Mouse (Mus musculus): ENCODE measurements at regions not wholly inside any gene's neighbourhood (a gene's known extent, or its start where the extent isn't known, plus 50 kb on each side); places are given as distances from the start of the nearest gene placed in this dataset.

- ChIA-PET CTCF (no interaction called here), POLR2A (no interaction called here)
Observed at GRCm38 (mm10) chr16:70621750-70622149, 308.0 kb downstream of the Gbe1 start.

GRCm38 (mm10) chr16:70643630-70644264 is 330.0 kb downstream of the Gbe1 start:
- ChIA-PET POLR2A (interaction anchor here in 1 of 4 experiments (0.6 kb wide), 1 partner anchor 1578 kb away, joined by 3 read pairs; no protein-coding TSS in a partner anchor), CTCF (interaction anchor here in 1 of 4 experiments (0.7 kb wide), 1 partner anchor 135 kb away, joined by 4 read pairs; no protein-coding TSS in a partner anchor)

GRCm38 (mm10) chr16:70644695-70645279 is 331.0 kb downstream of the Gbe1 start:
- CTCF ChIA-PET = interaction anchor here in 1 of 4 experiments (0.5 kb wide), 1 partner anchor 236 kb away, joined by 3 read pairs; no protein-coding TSS in a partner anchor
- POLR2A ChIA-PET = no interaction called here

GRCm38 (mm10) chr16:70654429-70655081 is 340.8 kb downstream of the Gbe1 start:
- ChIA-PET POLR2A (no interaction called here), CTCF (no interaction called here)

- ChIA-PET POLR2A (no interaction called here), CTCF (no interaction called here)
Observed at GRCm38 (mm10) chr16:70689826-70690225, 376.1 kb downstream of the Gbe1 start.

DNA sequence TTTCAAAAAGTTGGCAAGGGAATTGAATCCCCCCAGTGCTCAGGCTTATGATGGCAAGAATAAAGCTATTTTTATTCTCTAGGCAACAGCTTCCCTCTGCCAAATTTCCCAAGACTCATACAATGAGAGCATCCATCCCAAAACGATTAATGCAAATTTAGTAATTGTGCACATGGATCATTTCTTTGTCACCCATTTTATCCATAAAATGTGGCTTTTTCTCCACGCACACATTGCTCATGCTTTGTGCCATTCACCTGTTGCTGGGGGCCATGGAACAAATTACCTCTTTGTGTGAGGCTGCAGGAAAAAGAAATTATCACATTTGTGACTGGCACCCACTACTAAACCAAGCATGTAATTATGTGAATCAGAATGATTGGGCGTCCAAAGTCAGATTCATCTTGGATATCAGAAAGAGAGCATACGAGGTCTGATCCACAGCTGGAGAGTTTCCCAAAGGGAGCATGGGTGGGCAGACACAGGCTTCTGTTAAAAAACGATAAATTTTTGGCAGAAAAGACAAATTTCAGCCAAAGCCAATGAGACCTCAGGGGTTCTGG is 411.1 kb downstream of the Gbe1 start:
- CTCF ChIA-PET = no interaction called here
- POLR2A ChIA-PET = no interaction called here

DNA sequence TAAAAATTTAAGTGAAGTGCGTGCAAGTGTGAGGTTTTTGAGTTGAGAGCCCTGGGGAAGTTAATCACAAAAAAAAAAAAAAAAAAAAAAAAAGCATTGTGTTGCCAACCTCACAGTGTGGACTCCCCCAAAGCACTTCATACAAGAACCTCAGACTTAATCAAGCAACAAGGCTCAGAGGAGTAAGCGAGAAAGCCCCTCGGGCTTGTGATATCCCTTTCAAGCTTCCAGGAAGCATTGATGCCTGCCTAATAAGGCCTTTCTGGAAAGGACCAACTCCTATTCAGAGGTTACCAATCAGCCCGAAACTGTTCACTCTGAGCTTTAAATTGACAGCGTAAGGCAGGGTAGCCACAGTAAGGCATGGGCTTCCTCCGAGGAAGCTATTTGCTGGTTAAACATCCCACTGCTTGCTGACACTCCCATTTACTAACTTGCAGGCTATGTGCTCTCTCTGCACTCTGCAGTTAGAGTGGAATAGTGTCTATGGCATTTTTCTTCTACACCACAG is 411.6 kb downstream of the Gbe1 start:
- ChIA-PET CTCF (no interaction called here), POLR2A (no interaction called here)

DNA sequence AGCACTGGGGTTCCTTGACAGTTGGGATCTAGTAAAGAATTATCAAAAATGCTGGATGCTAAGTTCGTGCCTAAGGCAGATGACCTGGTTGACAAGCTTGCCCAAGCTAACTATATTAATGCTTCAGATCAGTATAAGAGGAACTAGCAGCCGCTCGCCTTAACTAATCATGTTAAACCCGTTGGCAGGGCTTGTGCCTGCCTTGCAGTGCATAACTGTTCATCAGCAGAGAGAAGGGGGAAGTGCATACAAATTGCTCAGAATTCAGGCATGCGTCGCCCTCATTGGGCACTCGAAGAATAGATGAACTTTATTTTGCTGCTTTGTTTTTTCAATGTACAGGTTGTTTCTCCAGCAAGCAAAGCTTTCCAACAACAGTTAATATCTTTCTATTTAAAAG is 419.3 kb downstream of the Gbe1 start:
- POLR2A ChIA-PET = interaction anchor here in 1 of 4 experiments (0.6 kb wide), 1 partner anchor 369 kb away, joined by 3 read pairs; no protein-coding TSS in a partner anchor
- CTCF ChIA-PET = no interaction called here

DNA sequence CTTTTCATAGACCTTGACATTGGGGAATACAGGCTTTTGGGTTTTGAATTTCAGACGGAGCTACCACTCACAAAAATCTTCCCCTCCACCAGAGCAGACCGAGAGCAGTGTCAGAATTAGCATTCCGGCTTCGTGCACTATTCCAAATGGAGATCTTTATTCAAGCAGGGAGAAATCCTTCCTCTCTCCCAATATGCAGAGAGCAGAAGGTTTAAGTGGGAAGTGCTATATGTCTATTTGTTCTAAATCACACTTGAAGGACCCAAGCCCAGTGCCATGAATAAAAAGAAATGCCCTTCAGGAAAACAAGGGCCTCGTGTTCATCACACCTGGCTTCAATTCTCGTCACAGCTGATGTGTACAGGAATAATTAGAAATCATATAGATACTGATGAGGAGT is 426.3 kb downstream of the Gbe1 start:
- POLR2A ChIA-PET = no interaction called here
- CTCF ChIA-PET = no interaction called here

GRCm38 (mm10) chr16:70754228-70754627 is 440.5 kb downstream of the Gbe1 start:
- POLR2A ChIA-PET = no interaction called here
- CTCF ChIA-PET = no interaction called here

- ChIA-PET POLR2A (interaction anchor here in 1 of 4 experiments (1.1 to 1.7 kb wide), 2 partner anchors 46 to 297 kb away, joined by 3 to 4 read pairs; no protein-coding TSS in a partner anchor), CTCF (no interaction called here)
Observed at GRCm38 (mm10) chr16:70798061-70798460, 484.3 kb downstream of the Gbe1 start.

DNA sequence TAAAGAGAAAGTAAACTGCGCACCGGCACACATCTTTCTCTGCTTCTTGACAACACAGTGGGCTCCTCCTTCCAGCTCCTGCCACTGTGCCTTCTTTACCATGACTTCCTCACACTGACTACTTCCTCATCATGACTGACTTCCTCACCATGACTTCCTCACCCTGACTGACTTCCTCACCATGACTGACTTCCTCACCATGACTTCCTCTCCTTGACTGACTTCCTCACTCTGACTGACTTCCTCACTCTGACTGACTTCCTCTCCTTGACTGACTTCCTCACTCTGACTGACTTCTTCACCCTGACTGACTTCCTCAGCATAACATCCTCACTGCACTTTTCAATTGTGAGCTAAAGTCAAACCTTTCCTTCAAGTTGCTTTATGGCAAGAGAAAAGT is 489.8 kb downstream of the Gbe1 start:
- CTCF ChIA-PET = no interaction called here
- POLR2A ChIA-PET = no interaction called here

- ChIA-PET CTCF (no interaction called here), POLR2A (no interaction called here)
Observed at GRCm38 (mm10) chr16:70825910-70826309, 512.2 kb downstream of the Gbe1 start.

DNA sequence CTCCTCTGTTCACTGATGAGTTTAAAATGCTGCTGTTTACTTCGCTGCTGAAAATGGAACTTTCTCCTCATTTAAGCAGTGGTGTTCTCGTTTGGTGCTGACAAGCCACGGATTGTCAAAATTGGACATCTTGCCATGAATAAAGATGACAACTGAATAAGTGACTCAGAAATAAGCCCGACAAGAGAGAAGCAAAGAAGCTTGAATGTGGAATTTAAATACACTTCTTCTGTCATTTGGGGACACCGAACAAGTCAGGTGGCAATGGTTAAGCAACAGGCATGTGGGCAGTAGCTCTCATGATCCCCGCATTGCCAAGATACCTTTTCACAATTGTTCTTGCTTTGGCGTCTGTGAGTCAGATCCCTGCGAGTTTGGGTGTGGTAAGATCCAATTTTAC is 521.3 kb downstream of the Gbe1 start:
- ChIA-PET CTCF (no interaction called here), POLR2A (no interaction called here)

- CTCF ChIA-PET = no interaction called here
- POLR2A ChIA-PET = interaction anchor here in 1 of 4 experiments (0.6 kb wide), 1 partner anchor 888 kb away, joined by 3 read pairs; no protein-coding TSS in a partner anchor
Observed at GRCm38 (mm10) chr16:70838139-70838538, 524.4 kb downstream of the Gbe1 start.

DNA sequence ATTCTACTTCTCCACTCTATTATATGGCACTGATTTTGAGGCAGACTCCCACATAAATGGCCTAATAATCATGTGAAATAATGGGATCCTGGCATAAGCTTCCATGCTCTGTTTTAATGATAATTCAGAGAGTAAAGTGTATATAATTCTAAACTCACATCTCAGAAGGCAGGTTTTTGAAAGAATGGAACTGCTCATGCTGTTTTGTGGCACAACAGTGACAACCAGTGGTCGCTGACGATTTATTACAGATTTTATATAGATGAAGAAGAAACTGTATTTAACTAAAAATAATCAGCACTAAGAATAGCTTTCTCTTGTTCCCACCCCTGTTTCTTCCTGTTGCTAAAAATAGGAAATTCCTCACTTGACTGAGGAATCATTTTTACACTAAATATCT is 554.5 kb downstream of the Gbe1 start:
- CTCF ChIA-PET = no interaction called here

GRCm38 (mm10) chr16:70869205-70869604 is 555.5 kb downstream of the Gbe1 start:
- CTCF ChIA-PET = no interaction called here
- POLR2A ChIA-PET = interaction anchor here in 1 of 4 experiments (0.6 kb wide), 1 partner anchor 18 kb away, joined by 6 read pairs; no protein-coding TSS in a partner anchor

More for the DNA sequence above, 554.5 kb downstream of the Gbe1 start:
- POLR2A ChIA-PET = interaction anchor here in 1 of 4 experiments (0.6 kb wide), 1 partner anchor 19 kb away, joined by 6 read pairs; no protein-coding TSS in a partner anchor

- ChIA-PET CTCF (no interaction called here), POLR2A (interaction anchor here in 1 of 4 experiments (0.6 kb wide), 1 partner anchor 85 kb away, joined by 3 read pairs; no protein-coding TSS in a partner anchor)
Observed at GRCm38 (mm10) chr16:70874080-70874479, 560.3 kb downstream of the Gbe1 start.

DNA sequence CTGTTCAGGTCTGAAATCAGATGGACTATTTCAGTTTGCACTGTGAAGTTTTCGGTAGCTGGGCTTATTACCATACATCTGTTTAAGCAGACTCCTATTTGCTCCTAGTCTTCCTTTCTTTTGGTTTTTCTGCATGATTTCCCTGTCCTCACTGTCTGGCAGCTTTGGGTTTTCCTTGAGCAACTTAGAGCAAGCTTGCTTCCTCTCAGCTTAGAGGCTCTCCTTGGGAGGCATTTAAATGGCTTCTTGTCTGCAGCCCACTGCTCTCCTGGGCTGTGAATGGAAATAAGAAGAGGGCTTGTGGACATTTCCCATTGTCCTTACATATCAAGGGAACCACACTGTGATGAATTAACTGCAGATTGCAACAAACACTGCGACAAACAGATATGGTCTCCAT is 566.9 kb downstream of the Gbe1 start:
- ChIA-PET POLR2A (no interaction called here), CTCF (no interaction called here)
